Mouse (Mus musculus): ENCODE measurements at regions not wholly inside any gene's neighbourhood (a gene's known extent, or its start where the extent isn't known, plus 50 kb on each side); places are given as distances from the start of the nearest gene placed in this dataset.

DNA sequence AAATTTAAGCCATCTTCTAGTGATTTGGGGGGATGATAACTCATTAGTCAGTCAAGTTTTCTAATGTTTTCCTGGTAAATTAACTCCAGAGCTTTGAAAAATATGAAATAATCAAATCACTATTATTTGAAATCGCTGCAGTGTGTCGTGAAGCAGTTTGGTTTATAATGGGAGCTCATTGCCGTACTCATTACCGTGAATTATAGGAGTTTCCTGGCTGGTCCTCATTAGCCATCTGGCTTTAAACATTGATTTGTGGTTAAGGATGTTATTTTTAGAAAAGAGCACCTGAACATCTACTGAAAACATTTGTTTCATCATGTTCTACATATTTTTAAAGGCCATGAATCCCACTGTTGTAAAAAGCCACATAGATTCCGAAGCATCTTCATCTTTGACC lies 94.8 kb upstream of the Pja2 start:
- Histone ChIP-seq H3K4me3 (ENCODE audit: low read depth, low read length) (no peak overlapping the region), H3K27ac (ENCODE audit: low read depth, low read length) (no peak overlapping the region), H3K4me2 (no peak overlapping the region), H3K9me3 (ENCODE audit: control insufficient read depth, low read length) (no peaks in the 10 kb centered on the region), H3K9ac (ENCODE audit: low read length) (no peak overlapping the region), H3K4me1 (ENCODE audit: control insufficient read depth, insufficient read depth, low read length) (no peaks in the 10 kb centered on the region), H3K36me3 (ENCODE audit: control insufficient read depth, insufficient read depth, low read length) (no peaks in the 10 kb centered on the region), H3K27me3 (ENCODE audit: control insufficient read depth, insufficient read depth, low read length) (no peaks in the 10 kb centered on the region)
- DNase-seq (ENCODE audit: low spot score, missing footprints) (no peak), ATAC-seq (ENCODE audit: low FRiP score) (no peak)
- 88% methylated on average over 5 of the region's 5 CpGs for WGBS

DNA sequence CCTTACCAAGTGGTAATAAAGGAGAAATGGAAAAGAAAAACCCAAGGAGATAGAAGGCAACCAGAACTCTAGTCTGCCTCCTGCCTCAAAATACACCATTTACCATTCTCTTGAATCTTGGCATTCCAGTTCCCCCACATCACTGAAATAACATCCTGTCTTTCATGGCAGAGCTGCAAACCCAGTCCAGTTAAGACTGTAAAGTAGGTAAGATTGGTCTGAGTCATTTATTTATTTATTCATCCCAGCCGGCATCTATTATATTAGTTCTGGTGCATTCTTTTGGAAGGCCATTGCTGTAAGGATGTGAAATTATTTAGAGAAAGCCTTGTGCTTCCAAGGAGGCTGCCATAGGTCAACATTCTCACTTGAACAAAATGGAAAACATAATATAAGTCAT lies 107.9 kb upstream of the Pja2 start:
- Histone ChIP-seq H3K4me2 (no peak overlapping the region), H3K9me3 (ENCODE audit: control insufficient read depth, low read length) (no peaks in the 10 kb centered on the region), H3K4me3 (ENCODE audit: low read depth, low read length) (no peak overlapping the region), H3K27ac (ENCODE audit: low read depth, low read length) (no peak overlapping the region), H3K4me1 (ENCODE audit: control insufficient read depth, insufficient read depth, low read length) (no peaks in the 10 kb centered on the region), H3K9ac (ENCODE audit: low read length) (no peak overlapping the region), H3K27me3 (ENCODE audit: control insufficient read depth, insufficient read depth, low read length) (no peaks in the 10 kb centered on the region), H3K36me3 (ENCODE audit: control insufficient read depth, insufficient read depth, low read length) (no peaks in the 10 kb centered on the region)
- 80% methylated on average over 1 of the region's 1 CpGs for WGBS
- DNase-seq (ENCODE audit: low spot score, missing footprints) = no peak
- no peak for ATAC-seq (ENCODE audit: low FRiP score)

DNA sequence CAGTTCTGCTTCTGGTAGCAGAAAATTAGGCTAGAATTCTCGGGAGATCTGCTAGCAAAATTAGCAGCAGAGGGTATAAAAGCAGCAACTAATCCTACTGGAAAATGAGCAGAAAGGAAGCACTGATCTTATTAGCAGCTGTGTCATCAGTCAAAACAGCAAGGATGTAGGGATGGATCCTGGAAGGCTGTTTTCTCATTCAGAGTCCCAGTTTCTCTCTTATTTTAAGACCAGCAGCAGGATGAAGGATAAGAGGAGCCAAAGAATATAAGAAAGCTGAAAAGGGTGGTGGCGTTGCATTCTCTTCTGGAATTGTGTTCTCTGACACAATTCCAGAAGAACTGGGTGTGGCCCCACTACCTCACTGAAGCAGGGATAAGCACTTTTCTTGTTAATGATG lies 123.0 kb upstream of the Pja2 start:
- H3K4me3 ChIP-seq (ENCODE audit: low read depth, low read length) = no peak overlapping the region
- H3K27ac ChIP-seq (ENCODE audit: low read depth, low read length) = no peak overlapping the region
- 64% methylated on average over 2 of the region's 2 CpGs for WGBS
- no peaks in the 10 kb centered on the region for H3K36me3 ChIP-seq (ENCODE audit: control insufficient read depth, insufficient read depth, low read length)
- peak; percentile 67 for DNase-seq (ENCODE audit: low spot score, missing footprints)
- H3K4me2 ChIP-seq = no peak overlapping the region
- H3K27me3 ChIP-seq (ENCODE audit: control insufficient read depth, insufficient read depth, low read length) = no peaks in the 10 kb centered on the region
- no peaks in the 10 kb centered on the region for H3K4me1 ChIP-seq (ENCODE audit: control insufficient read depth, insufficient read depth, low read length)
- no peaks in the 10 kb centered on the region for H3K9me3 ChIP-seq (ENCODE audit: control insufficient read depth, low read length)
- ATAC-seq (ENCODE audit: low FRiP score) = no peak
- no peak overlapping the region for H3K9ac ChIP-seq (ENCODE audit: low read length)

- DNase-seq (ENCODE audit: low spot score, missing footprints) (no peak), ATAC-seq (ENCODE audit: low FRiP score) (no peak)
- no peak overlapping the region for H3K4me3 ChIP-seq (ENCODE audit: low read depth, low read length)
- H3K9ac ChIP-seq (ENCODE audit: low read length) = no peak overlapping the region
- no peak overlapping the region for H3K4me2 ChIP-seq
- no peaks in the 10 kb centered on the region for H3K9me3 ChIP-seq (ENCODE audit: control insufficient read depth, low read length)
- no peak overlapping the region for H3K27ac ChIP-seq (ENCODE audit: low read depth, low read length)
- H3K4me1 ChIP-seq (ENCODE audit: control insufficient read depth, insufficient read depth, low read length) = no peaks in the 10 kb centered on the region
- WGBS = 89% methylated on average over 7 of the region's 7 CpGs
- H3K36me3 ChIP-seq (ENCODE audit: control insufficient read depth, insufficient read depth, low read length) = no peaks in the 10 kb centered on the region
- H3K27me3 ChIP-seq (ENCODE audit: control insufficient read depth, insufficient read depth, low read length) = no peaks in the 10 kb centered on the region
Measured at GRCm38 (mm10) chr17:64466273-64466672, 134.3 kb upstream of the Man2a1 start.

DNA sequence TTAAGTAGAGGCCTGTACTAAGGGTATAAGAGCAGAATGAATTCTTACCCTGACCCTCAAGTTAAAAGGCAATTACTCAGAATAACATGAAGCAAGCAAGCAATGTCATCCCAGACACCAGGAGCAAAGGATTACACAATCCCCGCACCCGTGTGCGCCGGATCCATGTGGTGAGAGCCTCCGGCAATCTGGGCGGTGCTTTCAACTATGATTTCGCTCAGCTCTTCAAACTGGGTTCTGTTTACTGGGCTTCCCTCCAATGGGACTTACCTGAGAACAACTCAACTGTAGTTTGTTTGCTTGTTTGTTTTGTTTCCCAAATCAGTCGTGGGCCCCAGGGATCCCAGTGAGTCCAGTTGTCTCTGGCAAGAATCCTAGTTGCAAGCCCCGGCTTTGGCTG lies 133.8 kb upstream of the Man2a1 start:
- Histone ChIP-seq H3K4me2 (no peak overlapping the region), H3K27ac (ENCODE audit: low read depth, low read length) (no peak overlapping the region), H3K4me1 (ENCODE audit: control insufficient read depth, insufficient read depth, low read length) (no peaks in the 10 kb centered on the region), H3K9me3 (ENCODE audit: control insufficient read depth, low read length) (no peaks in the 10 kb centered on the region), H3K27me3 (ENCODE audit: control insufficient read depth, insufficient read depth, low read length) (no peaks in the 10 kb centered on the region), H3K9ac (ENCODE audit: low read length) (no peak overlapping the region), H3K36me3 (ENCODE audit: control insufficient read depth, insufficient read depth, low read length) (no peaks in the 10 kb centered on the region), H3K4me3 (ENCODE audit: low read depth, low read length) (no peak overlapping the region)
- ATAC-seq (ENCODE audit: low FRiP score) = no peak
- WGBS = 80% methylated on average over 9 of the region's 9 CpGs
- no peak for DNase-seq (ENCODE audit: low spot score, missing footprints)

DNA sequence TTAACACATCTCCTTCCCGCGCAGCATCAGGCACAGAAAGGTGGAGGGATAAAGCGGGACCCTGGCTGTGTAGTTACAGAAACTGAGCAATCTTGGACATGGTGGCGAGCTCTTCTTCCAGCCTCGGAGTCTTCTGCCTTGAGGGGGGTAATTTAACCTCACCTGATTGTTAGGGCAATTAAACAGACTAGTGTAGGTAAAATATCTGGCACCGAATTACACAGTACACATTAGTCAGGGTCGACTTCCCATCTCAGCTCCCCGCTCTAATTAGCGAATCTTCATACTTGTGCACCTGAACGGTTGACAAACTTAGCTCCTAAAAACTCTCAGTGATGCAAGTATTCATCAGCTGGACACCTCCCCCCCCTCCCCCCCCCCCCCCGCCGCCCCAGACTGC lies 133.2 kb upstream of the Man2a1 start:
- no peak for ATAC-seq (ENCODE audit: low FRiP score)
- 74% methylated on average over 10 of the region's 12 CpGs for whole genome bisulfite sequencing
- H3K27me3 ChIP-seq (ENCODE audit: control insufficient read depth, insufficient read depth, low read length) = no peaks in the 10 kb centered on the region

DNA sequence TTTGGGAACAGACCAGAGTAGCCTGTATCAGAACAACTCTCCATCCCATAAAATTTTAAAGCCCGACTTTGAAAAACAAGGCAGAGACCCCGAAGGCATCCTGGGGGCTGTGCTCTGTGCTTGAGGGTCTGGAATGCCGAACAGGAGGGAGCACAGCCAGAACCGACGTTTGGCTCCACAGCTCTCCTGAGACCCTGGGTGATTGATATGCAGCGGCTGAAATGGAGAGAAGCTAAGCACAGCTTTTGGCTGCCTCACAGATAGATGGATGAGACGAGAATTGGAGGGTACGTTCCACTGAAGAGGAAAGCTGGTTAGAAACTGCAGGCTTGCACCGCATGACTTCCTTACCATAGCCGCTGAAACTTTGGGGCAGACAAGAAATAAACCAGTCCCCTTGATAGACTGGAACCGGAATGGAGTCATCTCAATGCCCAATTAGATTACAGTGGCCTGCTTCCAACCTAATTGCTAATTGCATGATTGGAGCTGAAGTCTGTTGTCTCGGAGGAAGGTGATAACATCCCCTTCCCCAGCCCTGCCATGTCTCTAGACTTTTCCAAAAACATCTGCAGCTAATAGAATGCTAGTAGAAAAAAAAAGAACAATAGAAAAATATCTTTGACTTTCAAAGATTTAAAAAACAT lies 130.7 kb upstream of the Man2a1 start:
- no peaks in the 10 kb centered on the region for H3K9me3 ChIP-seq (ENCODE audit: control insufficient read depth, low read length)
- no peak overlapping the region for H3K9ac ChIP-seq (ENCODE audit: low read length)
- DNase-seq (ENCODE audit: low spot score, missing footprints) (no peak), ATAC-seq (ENCODE audit: low FRiP score) (no peak)
- WGBS = 57% methylated on average over 12 of the region's 12 CpGs
- no peaks in the 10 kb centered on the region for H3K36me3 ChIP-seq (ENCODE audit: control insufficient read depth, insufficient read depth, low read length)
- no peak overlapping the region for H3K4me3 ChIP-seq (ENCODE audit: low read depth, low read length)
- no peak overlapping the region for H3K4me2 ChIP-seq
- H3K27me3 ChIP-seq (ENCODE audit: control insufficient read depth, insufficient read depth, low read length) = no peaks in the 10 kb centered on the region
- no peak overlapping the region for H3K27ac ChIP-seq (ENCODE audit: low read depth, low read length)
- no peaks in the 10 kb centered on the region for H3K4me1 ChIP-seq (ENCODE audit: control insufficient read depth, insufficient read depth, low read length)

More for the DNA sequence above, 133.2 kb upstream of the Man2a1 start:
- no peak for DNase-seq (ENCODE audit: low spot score, missing footprints)
- H3K36me3 ChIP-seq (ENCODE audit: control insufficient read depth, insufficient read depth, low read length) = no peaks in the 10 kb centered on the region
- H3K4me3 ChIP-seq (ENCODE audit: low read depth, low read length) = no peak overlapping the region
- H3K27ac ChIP-seq (ENCODE audit: low read depth, low read length) = no peak overlapping the region
- H3K9ac ChIP-seq (ENCODE audit: low read length) = no peak overlapping the region
- H3K4me1 ChIP-seq (ENCODE audit: control insufficient read depth, insufficient read depth, low read length) = no peaks in the 10 kb centered on the region
- no peaks in the 10 kb centered on the region for H3K9me3 ChIP-seq (ENCODE audit: control insufficient read depth, low read length)
- no peak overlapping the region for H3K4me2 ChIP-seq

- Histone ChIP-seq H3K9me3 (ENCODE audit: control insufficient read depth, low read length) (no peaks in the 10 kb centered on the region), H3K36me3 (ENCODE audit: control insufficient read depth, insufficient read depth, low read length) (no peaks in the 10 kb centered on the region), H3K27ac (ENCODE audit: low read depth, low read length) (no peak overlapping the region), H3K4me2 (no peak overlapping the region), H3K4me1 (ENCODE audit: control insufficient read depth, insufficient read depth, low read length) (no peaks in the 10 kb centered on the region), H3K27me3 (ENCODE audit: control insufficient read depth, insufficient read depth, low read length) (no peaks in the 10 kb centered on the region), H3K4me3 (ENCODE audit: low read depth, low read length) (no peak overlapping the region), H3K9ac (ENCODE audit: low read length) (no peak overlapping the region)
- peak; percentile 80 for DNase-seq (ENCODE audit: low spot score, missing footprints)
- ATAC-seq (ENCODE audit: low FRiP score) = no peak
- WGBS = 26% methylated on average over 1 of the region's 1 CpGs
Measured at GRCm38 (mm10) chr17:64480607-64481038, 119.9 kb upstream of the Man2a1 start.

DNA sequence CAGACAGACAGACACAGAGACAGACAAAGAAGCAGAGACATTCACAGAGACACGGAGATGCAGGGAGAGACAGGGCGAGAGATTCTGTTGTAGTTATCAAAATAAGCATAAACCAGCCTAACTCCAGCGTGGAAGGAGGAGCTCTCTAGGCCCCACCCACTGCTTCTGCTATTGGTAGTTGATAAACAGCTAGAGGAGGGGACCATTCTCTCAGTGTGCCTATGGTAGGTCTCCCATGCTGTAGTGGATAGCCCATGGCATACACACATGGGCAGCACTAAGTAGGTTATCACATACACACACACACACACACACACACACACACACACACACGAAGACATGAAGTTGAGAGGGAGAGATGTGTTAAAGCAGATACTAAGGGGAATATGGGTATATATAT lies 115.7 kb upstream of the Man2a1 start:
- no peak overlapping the region for H3K4me2 ChIP-seq
- H3K27ac ChIP-seq (ENCODE audit: low read depth, low read length) = no peak overlapping the region
- H3K9me3 ChIP-seq (ENCODE audit: control insufficient read depth, low read length) = no peaks in the 10 kb centered on the region
- H3K4me3 ChIP-seq (ENCODE audit: low read depth, low read length) = no peak overlapping the region
- 81% methylated on average over 4 of the region's 4 CpGs for WGBS
- no peaks in the 10 kb centered on the region for H3K27me3 ChIP-seq (ENCODE audit: control insufficient read depth, insufficient read depth, low read length)
- DNase-seq (ENCODE audit: low spot score, missing footprints) = no peak
- no peak for ATAC-seq (ENCODE audit: low FRiP score)
- no peaks in the 10 kb centered on the region for H3K4me1 ChIP-seq (ENCODE audit: control insufficient read depth, insufficient read depth, low read length)
- H3K9ac ChIP-seq (ENCODE audit: low read length) = no peak overlapping the region
- no peaks in the 10 kb centered on the region for H3K36me3 ChIP-seq (ENCODE audit: control insufficient read depth, insufficient read depth, low read length)

All from midbrain, embryonic 11.5 days (tissue).